Mouse (Mus musculus) adrenal gland, postnatal 10 days (tissue): ENCODE measurements at regions not wholly inside any gene's neighbourhood (a gene's known extent, or its start where the extent isn't known, plus 50 kb on each side); places are given as distances from the start of the nearest gene placed in this dataset.
A peak's percentile ranks its signal among the peaks of the same experiment; 100 is the strongest.
"Not testable (repeated sequence)": the region's sequence is repeated elsewhere in the genome, so short reads cannot be mapped to it uniquely, and the experiment has no call there.

ENCODE experiments used
- DNase-seq: peaks from one replicate; pipeline ENCODE4 v3.0.0; 2021; ENCODE audit warnings: mixed read lengths

GRCm38 (mm10) chr6:50822236-50823151 lies 168.3 kb upstream of the Npvf start:
- no peak for DNase-seq

DNA sequence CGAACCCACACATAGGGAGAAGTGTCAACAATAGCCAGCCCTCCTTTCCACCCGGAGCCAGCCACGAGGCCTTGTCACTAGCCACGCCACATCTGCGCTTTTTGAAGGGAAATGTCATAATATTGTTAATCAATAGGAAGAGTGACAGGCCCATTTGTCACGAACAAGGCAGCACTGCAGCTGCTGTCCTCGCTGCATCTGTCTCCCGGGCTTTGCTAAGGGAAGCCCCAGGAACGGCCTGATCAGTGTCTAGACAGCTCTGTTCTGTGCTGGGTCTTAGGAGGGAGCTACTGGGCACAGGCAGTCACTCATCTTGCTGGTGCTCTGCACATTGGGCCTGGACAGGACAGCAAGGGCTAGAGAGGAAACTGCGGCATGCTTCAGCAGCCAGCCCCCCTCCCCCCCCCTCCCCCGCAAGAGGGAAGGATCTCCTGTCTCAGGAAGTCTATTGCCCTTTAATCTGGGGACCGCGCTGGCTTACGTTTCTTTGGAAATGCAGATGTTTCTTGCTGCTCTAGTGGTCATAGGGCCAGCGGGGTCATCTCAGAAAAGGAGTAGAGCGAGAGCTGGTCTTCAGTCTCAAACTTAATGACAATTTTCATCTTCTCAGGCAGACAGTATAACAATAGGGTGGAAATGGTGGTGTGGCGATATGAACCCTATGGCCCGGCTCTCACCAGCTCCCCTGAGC lies 169.1 kb upstream of the Npvf start:
- no peak for DNase-seq

- no peak for DNase-seq
Observed at GRCm38 (mm10) chr6:50824466-50824865, 170.2 kb upstream of the Npvf start.

- DNase-seq: no peak
Observed at GRCm38 (mm10) chr6:50831725-50832124, 177.5 kb upstream of the Npvf start.

GRCm38 (mm10) chr6:50835997-50836625 lies 181.9 kb upstream of the Npvf start:
- no peak for DNase-seq

GRCm38 (mm10) chr6:50840826-50841225 lies 186.6 kb upstream of the Npvf start:
- DNase-seq: no peak

DNA sequence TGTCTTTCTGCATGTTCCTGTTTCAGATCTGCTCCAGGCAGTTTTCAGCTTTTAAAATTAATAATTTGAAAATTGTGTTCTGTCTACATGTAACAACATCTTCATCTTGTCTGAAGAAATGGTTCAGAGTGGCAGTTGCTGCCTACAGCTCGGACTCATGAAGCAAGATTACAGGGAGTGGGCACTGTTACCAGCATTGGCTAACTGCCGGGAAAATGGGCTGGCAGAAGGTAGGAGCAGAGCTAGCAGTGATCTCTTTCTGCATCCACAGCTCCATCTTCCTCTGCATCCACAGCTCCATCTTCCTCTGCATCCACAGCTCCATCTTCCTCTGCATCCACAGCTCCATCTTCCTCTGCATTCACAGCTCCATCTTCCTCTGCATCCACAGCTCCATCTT lies 191.0 kb upstream of the Npvf start:
- not testable (repeated sequence) for DNase-seq

DNA sequence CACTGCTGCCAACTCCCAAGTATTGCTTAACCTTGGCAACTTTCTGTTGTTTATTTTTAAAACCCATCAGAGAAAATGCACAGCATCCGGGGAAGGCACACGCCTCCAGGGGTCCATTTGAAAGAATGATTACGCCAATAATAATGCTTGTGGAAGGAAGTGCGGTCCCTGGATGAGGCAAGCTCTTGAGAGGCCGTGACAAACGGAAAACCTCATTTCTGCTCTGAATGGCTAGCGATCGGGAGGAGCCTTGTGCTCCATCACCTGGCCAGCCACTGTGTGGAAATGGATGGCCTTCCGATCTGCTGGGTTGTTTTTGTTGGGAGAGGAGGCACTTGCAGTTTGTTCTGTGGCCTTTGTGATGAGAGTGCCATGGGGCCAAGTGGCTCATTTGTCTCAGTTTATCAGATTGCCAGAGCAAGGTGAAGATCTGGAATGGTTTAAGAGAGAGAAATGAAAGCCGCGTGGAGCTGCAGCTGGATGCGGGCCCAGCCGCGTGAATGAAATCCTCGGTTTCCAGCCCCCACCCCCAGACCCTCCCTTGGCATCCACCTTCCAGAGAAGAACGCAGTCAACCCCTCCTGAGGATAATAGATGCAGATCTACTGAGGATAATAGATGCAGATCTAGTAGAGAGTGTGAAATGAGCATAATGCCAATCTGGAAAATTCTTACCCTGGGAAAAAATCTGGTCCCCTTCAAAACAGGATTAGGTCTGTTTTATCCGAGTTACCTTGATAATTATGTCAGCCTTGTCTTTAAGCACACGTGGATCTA lies 192.7 kb upstream of the Npvf start:
- peak; percentile 8 for DNase-seq

DNA sequence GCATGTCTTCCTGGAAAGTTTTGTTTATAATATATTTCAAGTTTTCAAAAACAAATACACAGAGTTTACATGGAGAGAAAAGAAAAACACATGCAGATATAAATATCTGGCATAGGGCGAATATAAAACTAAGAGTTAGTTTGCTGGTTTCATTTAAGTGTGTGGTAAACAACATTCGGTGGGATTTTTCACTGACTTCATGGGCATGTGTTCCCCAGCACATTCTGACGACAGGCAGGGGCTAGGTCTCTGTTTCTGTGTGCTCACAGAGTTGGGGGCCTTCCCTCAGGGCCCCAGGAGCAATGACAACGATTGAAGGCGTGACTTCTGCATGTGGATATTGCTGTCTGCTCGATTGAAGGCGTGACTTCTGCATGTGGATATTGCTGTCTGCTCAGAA lies 193.3 kb upstream of the Npvf start:
- DNase-seq: no peak

- DNase-seq: no peak
Observed at GRCm38 (mm10) chr6:50859162-50859561, 204.9 kb upstream of the Npvf start.

GRCm38 (mm10) chr6:50877991-50878390 lies 223.8 kb upstream of the Npvf start:
- DNase-seq: no peak

GRCm38 (mm10) chr6:50882298-50882697 lies 228.1 kb upstream of the Npvf start:
- no peak for DNase-seq

DNA sequence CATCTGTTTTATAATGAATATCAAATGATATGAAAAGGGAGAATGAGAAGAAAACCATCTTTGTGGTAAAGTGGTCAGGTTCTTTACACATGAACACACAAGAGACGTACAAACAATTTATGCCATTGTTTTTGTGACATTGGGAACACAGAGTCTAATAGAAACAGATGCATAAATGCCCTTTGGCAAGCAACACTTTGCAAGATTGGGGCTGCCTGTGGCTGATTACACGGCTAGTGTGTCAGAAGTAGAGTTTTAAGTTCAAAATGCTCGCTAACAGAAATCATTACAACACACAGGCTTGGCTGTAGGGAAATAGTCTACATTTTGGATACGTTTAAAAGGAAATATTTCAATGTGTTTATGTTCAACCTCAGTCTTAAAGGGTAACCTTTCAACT lies 228.5 kb upstream of the Npvf start:
- DNase-seq: no peak

GRCm38 (mm10) chr6:50885031-50885430 lies 230.8 kb upstream of the Npvf start:
- no peak for DNase-seq

DNA sequence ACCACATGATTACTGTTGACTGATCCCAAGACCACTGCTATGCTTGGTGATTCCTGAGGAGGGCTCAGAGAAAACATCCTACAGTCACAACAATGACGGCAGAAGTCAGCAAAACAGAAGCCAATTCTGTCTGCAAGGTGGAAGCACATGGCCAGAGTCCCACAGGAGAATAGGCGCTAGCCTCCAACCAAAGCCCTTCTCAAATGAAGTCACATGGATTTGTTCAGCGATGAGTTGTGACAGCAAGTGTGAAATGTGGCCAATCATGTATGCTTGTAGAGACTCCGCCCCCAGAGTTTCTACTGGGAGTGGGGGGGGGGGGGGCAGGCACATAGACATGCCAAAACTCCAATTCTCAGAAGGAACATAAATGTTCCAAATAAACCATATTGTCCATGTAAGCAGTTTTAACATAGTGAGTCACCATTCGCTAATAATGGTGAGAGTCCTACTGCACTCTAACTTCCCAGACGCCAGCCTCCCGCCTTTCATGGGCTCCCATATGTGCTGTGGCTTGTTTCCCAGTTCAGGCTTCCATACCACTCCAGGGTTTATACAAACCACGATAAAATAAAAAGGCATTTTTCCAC lies 231.6 kb upstream of the Npvf start:
- DNase-seq: no peak

GRCm38 (mm10) chr6:50890370-50891204 lies 236.3 kb upstream of the Npvf start:
- DNase-seq: peak; percentile 12

GRCm38 (mm10) chr6:50891205-50891526 lies 236.9 kb upstream of the Npvf start:
- no peak for DNase-seq

- DNase-seq: no peak
Observed at GRCm38 (mm10) chr6:50898792-50899191, 244.6 kb upstream of the Npvf start.

DNA sequence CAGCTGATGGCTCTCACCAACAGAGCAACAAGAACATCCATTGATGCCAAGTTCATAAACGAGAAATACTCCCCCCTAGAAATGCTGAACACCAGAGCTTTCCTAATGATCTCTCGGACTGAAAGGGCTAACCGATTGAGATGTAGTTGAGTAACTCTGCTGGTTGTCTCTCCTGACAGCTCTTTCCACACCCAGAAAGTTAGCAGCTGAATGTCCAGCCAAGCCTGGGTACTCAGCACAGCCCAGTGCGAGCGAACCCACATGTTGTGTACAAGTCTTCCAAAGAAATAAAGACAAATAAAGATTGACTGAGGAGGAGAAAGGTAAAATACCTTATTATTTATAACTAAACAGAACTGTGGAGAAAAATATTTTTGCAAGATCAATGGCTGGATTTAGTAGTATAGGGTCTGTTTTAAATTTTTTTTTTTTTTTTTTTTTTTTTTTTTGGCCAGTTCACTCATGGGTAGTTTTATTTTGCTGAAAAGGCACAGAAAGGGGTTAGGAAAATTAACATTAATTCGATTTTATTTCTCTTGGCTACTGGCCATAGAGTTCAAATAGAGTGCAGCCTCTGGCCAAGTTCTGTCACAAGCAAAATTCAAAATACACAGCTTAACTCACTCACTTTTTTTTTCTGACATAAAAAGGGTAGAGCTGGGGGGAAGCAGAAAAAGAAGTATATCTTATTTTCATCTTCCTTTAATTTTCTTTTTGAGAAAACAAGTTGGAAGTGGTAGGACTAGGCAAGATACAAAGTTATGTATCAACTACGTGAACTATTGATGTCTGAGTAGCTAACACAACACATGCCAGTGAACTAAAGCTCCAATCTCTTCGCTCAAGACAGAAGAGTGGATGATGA lies 261.2 kb upstream of the Npvf start:
- peak; percentile 15 for DNase-seq

GRCm38 (mm10) chr6:50918248-50918647 lies 264.0 kb upstream of the Npvf start:
- DNase-seq: no peak
